Mouse (Mus musculus): ENCODE measurements around the gene Mtrr. TPM values are rescaled to one million over a fixed set of nuclear protein-coding genes. Genes with fewer than 3 reads are reported as not detected.
"Not testable (repeated sequence)": the region's sequence is repeated elsewhere in the genome, so short reads cannot be mapped to it uniquely, and the experiment has no call there.

Mtrr gene
- polyA plus RNA-seq, 1 experiment from 2014 or later, result 17.7 TPM

GRCm38 (mm10) chr13:68568110-68568509 is 13.8 kb downstream of the Mtrr start:
- Histone ChIP-seq H3K36me3 (peaks cover 69% of the 10 kb centered on the region), H3K4me1 (replicated peaks) (peaks cover 18% of the 10 kb centered on the region), H3K4me3 (no peak overlapping the region), H3K27ac (no peak overlapping the region), H3K4me2 (no peak overlapping the region), H3K27me3 (no peaks in the 10 kb centered on the region), H3K9ac (no peak overlapping the region), H3K9me3 (replicated peaks) (no peaks in the 10 kb centered on the region)
- no peak for ATAC-seq (replicated peaks; ENCODE audit: insufficient number of reproducible peaks, insufficient read depth, low FRiP score, low read depth)
- 90% methylated on average over 9 of the region's 9 CpGs for WGBS

- H3K4me2 ChIP-seq; H3K36me3 ChIP-seq; H3K27me3 ChIP-seq; H3K9me3 ChIP-seq (replicated peaks); H3K27ac ChIP-seq; ATAC-seq (replicated peaks; ENCODE audit: insufficient number of reproducible peaks, insufficient read depth, low FRiP score, low read depth); H3K4me1 ChIP-seq (replicated peaks); H3K9ac ChIP-seq; H3K4me3 ChIP-seq: not testable (repeated sequence)
- 35% methylated on average over 6 of the region's 6 CpGs for WGBS
Observed at GRCm38 (mm10) chr13:68553391-68553790, 28.6 kb downstream of the Mtrr start.

Other genes starting within 250 kb of the Mtrr start
- gene Fastkd3, start 85 bp upstream of the Mtrr start, polyA plus RNA-seq (2015; fragmentation: Nextera tagmentation; extraction: Ambion mirVana), result 16.7 and 20.5 TPM in 2 replicates
- 0.21 and 0.74 TPM in 2 replicates for gene 1700001L19Rik, start 15.3 kb upstream of the Mtrr start, polyA plus RNA-seq (2015; fragmentation: Nextera tagmentation; extraction: Ambion mirVana)

All from heart, embryonic 15.5 days (tissue).